In the genomic region with DNA sequence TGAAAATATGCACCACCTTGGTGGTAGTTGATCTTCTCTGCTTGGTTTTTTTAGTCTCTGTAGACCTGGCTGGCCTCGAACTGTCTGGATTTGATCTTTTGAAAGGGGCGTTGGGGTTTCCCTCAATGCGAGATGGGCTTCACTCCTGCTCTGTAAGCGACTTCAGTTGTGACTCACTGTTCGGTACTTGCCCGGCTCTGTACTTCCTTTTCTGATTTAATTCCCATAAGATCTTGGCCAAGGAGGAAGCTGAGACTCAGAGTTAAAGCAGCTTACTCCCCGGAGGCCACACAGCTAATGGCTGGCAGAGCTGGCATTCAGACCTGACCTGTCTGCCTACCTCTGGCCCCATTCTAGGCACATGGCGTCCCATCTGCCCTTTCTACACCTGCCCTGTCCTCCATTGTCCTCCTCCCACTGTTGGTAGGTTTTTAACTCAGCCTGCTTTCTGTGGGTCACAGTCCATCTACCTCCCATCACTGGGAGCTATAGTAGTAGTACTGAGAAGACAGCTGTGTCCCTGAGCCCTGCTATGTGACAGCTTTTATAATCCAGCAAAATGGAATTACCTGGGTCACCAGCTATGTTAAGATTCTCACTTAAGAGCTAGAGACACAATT, we compare ENCODE assay signal across 26 mouse cellular contexts. TPM values are rescaled to one million over a fixed set of nuclear protein-coding genes. Genes with fewer than 3 reads are reported as not detected.
DNase-seq lines count a peak whose midpoint lies in the region; ATAC-seq and TF ChIP-seq lines count a peak whose summit lies in the region.
"Had no signal": no experiment of that assay in that cellular context is flagged by ENCODE, and none has a peak within 500 bp of the region (broad histone marks: within the 10 kb centered on the region; RNA-seq: fewer than 3 reads in every experiment).

No protein-coding gene starts in this region.

- H3K79me2 ChIP-seq in MEL (ENCODE audit: control insufficient read depth, insufficient read depth, low read length, poor library complexity): no peaks in the 10 kb centered on the region

- no peaks in the 10 kb centered on the region for H3K36me3 ChIP-seq in kidney, postnatal 0 days (ENCODE audit: insufficient read depth, low read length)
- H3K36me3 ChIP-seq in kidney, embryonic 15.5 days: no peaks in the 10 kb centered on the region
- no peaks in the 10 kb centered on the region for H3K36me3 ChIP-seq in MEL (ENCODE audit: control insufficient read depth in 1 of 2, insufficient read depth in 2 of 2, low read length in 2 of 2)
- no peaks in the 10 kb centered on the region for H3K36me3 ChIP-seq in stomach, postnatal 0 days (ENCODE audit: control insufficient read depth, insufficient read depth, low read length)
- H3K36me3 ChIP-seq: embryonic facial prominence, embryonic 12.5 days; G1E; hindbrain, embryonic 10.5 days; stomach, embryonic 15.5 days had no signal

- H3K4me2 ChIP-seq in kidney, postnatal 0 days (ENCODE audit: low read length): no peak overlapping the region
- H3K4me2 ChIP-seq in kidney, embryonic 15.5 days: no peak overlapping the region
- no peak overlapping the region for H3K4me2 ChIP-seq in stomach, postnatal 0 days (replicated peaks; ENCODE audit: low read depth)
- H3K4me2 ChIP-seq: embryonic facial prominence, embryonic 12.5 days; lung, embryonic 14.5 days; stomach, embryonic 15.5 days had no signal

- H3K9me3 ChIP-seq in kidney, postnatal 0 days (replicated peaks; ENCODE audit: low read length): no peaks in the 10 kb centered on the region
- no peaks in the 10 kb centered on the region for H3K9me3 ChIP-seq in kidney, embryonic 15.5 days (replicated peaks)
- H3K9me3 ChIP-seq in MEL (replicated peaks; ENCODE audit: insufficient read depth, low read length): no peaks in the 10 kb centered on the region
- no peaks in the 10 kb centered on the region for H3K9me3 ChIP-seq in stomach, postnatal 0 days (ENCODE audit: control insufficient read depth, low read length)
- H3K9me3 ChIP-seq: embryonic facial prominence, embryonic 12.5 days; G1E; hindbrain, embryonic 10.5 days; stomach, embryonic 15.5 days had no signal

- intact Hi-C loops in heart, postnatal 14 days (cut with DNase I): no loop called here

- no peak overlapping the region for H3K9ac ChIP-seq in kidney, postnatal 0 days (ENCODE audit: low read depth, low read length)
- no peak overlapping the region for H3K9ac ChIP-seq in kidney, embryonic 15.5 days
- no peak overlapping the region for H3K9ac ChIP-seq in MEL (ENCODE audit: control insufficient read depth, low read depth, low read length, poor library complexity, severe bottlenecking)
- H3K9ac ChIP-seq in stomach, postnatal 0 days (ENCODE audit: low read length): no peak overlapping the region
- H3K9ac ChIP-seq: embryonic facial prominence, embryonic 12.5 days; lung, embryonic 14.5 days; stomach, embryonic 15.5 days had no signal

- H3K4me3 ChIP-seq in kidney, postnatal 0 days (replicated peaks; ENCODE audit: low read depth, low read length): no peak overlapping the region
- H3K4me3 ChIP-seq in kidney, embryonic 15.5 days (replicated peaks): no peak overlapping the region
- H3K4me3 ChIP-seq in MEL (ENCODE audit: control insufficient read depth in 1 of 2, insufficient read depth in 1 of 2, low read depth in 2 of 2, low read length in 2 of 2): no peak overlapping the region
- no peak overlapping the region for H3K4me3 ChIP-seq in stomach, postnatal 0 days (ENCODE audit: low read depth, low read length)
- H3K4me3 ChIP-seq: embryonic facial prominence, embryonic 12.5 days; erythroblast, embryonic 14.5 days; hindbrain, embryonic 10.5 days; left cerebral cortex, adult 2 months; stomach, embryonic 15.5 days had no signal

- no peaks in the 10 kb centered on the region for H3K4me1 ChIP-seq in kidney, postnatal 0 days (replicated peaks; ENCODE audit: insufficient read depth, low read length)
- no peaks in the 10 kb centered on the region for H3K4me1 ChIP-seq in kidney, embryonic 15.5 days
- no peaks in the 10 kb centered on the region for H3K4me1 ChIP-seq in MEL (ENCODE audit: control insufficient read depth in 1 of 2, insufficient read depth in 2 of 2, low read length in 2 of 2)
- H3K4me1 ChIP-seq in stomach, postnatal 0 days (replicated peaks; ENCODE audit: control insufficient read depth, insufficient read depth): no peaks in the 10 kb centered on the region
- H3K4me1 ChIP-seq: embryonic facial prominence, embryonic 12.5 days had no signal

- TF ChIP-seq POLR2A in MEL (IDR thresholded peaks at IDR 0.05; ENCODE audit: control insufficient read depth in 1 of 2, insufficient read depth in 1 of 2, low read depth in 1 of 2, low read length in 2 of 2, poor library complexity in 1 of 2): no peak

- TF ChIP-seq RAD21 in MEL (IDR thresholded peaks at IDR 0.05; ENCODE audit: low read depth, low read length): no peak

- H3K27ac ChIP-seq in kidney, postnatal 0 days: no peak overlapping the region
- H3K27ac ChIP-seq in kidney, embryonic 15.5 days: no peak overlapping the region
- no peak overlapping the region for H3K27ac ChIP-seq in MEL (ENCODE audit: control insufficient read depth, low read depth, low read length)
- H3K27ac ChIP-seq in stomach, postnatal 0 days (replicated peaks): no peak overlapping the region
- H3K27ac ChIP-seq: embryonic facial prominence, embryonic 12.5 days; hindbrain, embryonic 10.5 days; hindbrain, postnatal 0 days; left cerebral cortex, adult 2 months; stomach, embryonic 15.5 days had no signal

- TF ChIP-seq EP300 in MEL (IDR thresholded peaks at IDR 0.05; ENCODE audit: low read depth in 1 of 2, low read length in 2 of 2): no peak
- TF ChIP-seq EP300 in stomach, postnatal 0 days (optimal IDR thresholded peaks at IDR 0.05): no peak

- H3K27me3 ChIP-seq in kidney, postnatal 0 days (ENCODE audit: insufficient read depth, low read length): peaks cover 1% of the 10 kb centered on the region; the same call in 1 of the 2 replicates
- peaks cover 15% of the 10 kb centered on the region for H3K27me3 ChIP-seq in kidney, embryonic 15.5 days
- H3K27me3 ChIP-seq in MEL (ENCODE audit: control insufficient read depth in 1 of 2, insufficient read depth in 2 of 2, low read length in 2 of 2): peaks cover 5 to 21% of the 10 kb centered on the region in 2 experiments
- H3K27me3 ChIP-seq in stomach, postnatal 0 days (ENCODE audit: control insufficient read depth, insufficient read depth, low read length): no peaks in the 10 kb centered on the region

- 78% methylated on average over 8 of the region's 8 CpGs for WGBS in kidney, postnatal 0 days
- 87% methylated on average over 8 of the region's 8 CpGs for WGBS in kidney, embryonic 15.5 days
- WGBS in stomach, postnatal 0 days: 64% methylated on average over 8 of the region's 8 CpGs

- DNase-seq in kidney, postnatal 0 days (ENCODE audit: low spot score): no peak
- peak; percentile 52 for DNase-seq in MEL (ENCODE audit: low read depth, low spot score)
- DNase-seq in stomach, postnatal 0 days (ENCODE audit: low spot score): no peak
- DNase-seq in left cerebral cortex, adult 18-20 months (ENCODE audit: low spot score in 2 of 2): no peak
- DNase-seq in heart, postnatal 14 days: no peak
- DNase-seq: adrenal gland, postnatal 36 days; cerebellum, adult 2 months; gastrocnemius, postnatal 25 days; left cerebral cortex, postnatal 4 days; liver; lung, embryonic 14.5 days; lung, postnatal 4 days; midbrain, embryonic 14.5 days; right cerebral cortex, postnatal 25 days had no signal

- ATAC-seq in kidney, postnatal 0 days (replicated peaks; ENCODE audit: low FRiP score, low read depth): peak; percentile 40; the same call in 1 of the 2 replicates
- no peak for ATAC-seq in kidney, embryonic 15.5 days (replicated peaks; ENCODE audit: low FRiP score)
- peak; percentile 67 for ATAC-seq in granulocyte monocyte progenitor cell, adult 5-6 weeks (replicated peaks; ENCODE audit: poor library complexity, severe bottlenecking)
- peak; percentile 50 for ATAC-seq in stomach, postnatal 0 days (ENCODE audit: low FRiP score, low TSS enrichment)
- ATAC-seq: CD4-positive, CD25-positive, alpha-beta regulatory T cell, adult 4 months; forebrain, embryonic 16.5 days; hindbrain, postnatal 0 days; intestine, postnatal 0 days had no signal

- TF ChIP-seq CTCF in kidney, postnatal 0 days (IDR thresholded peaks at IDR 0.05; ENCODE audit: low read depth): no peak
- TF ChIP-seq CTCF in MEL (IDR thresholded peaks at IDR 0.05 in 2 of 3, conservative IDR thresholded peaks at IDR 0.05 in 1 of 3; ENCODE audit: control insufficient read depth in 1 of 3, insufficient read depth in 1 of 3, low read depth in 2 of 3, low read length in 3 of 3, poor library complexity in 1 of 3, severe bottlenecking in 1 of 3): no peak
- no peak for TF ChIP-seq CTCF in stomach, postnatal 0 days (IDR thresholded peaks at IDR 0.05; ENCODE audit: low read depth)

TF ChIP-seq in MEL, 35 proteins besides CTCF, POLR2A, EP300 and RAD21 (continues in another document):
- TF ChIP-seq ELF1 (IDR thresholded peaks at IDR 0.05; ENCODE audit: low read depth, low read length): no peak
- no peak for TF ChIP-seq UBTF (IDR thresholded peaks at IDR 0.05; ENCODE audit: borderline replicate concordance, insufficient read depth, low read depth, low read length)

RNA-seq across cellular contexts. Expression of gene Phf21a, which starts 27.5 kb away (rescaled TPM):
- 18.6 and 19.4 TPM in 2 replicates for polyA plus RNA-seq in kidney, postnatal 0 days (2015; fragmentation: Nextera tagmentation; extraction: Ambion mirVana)
- 28.7 and 32.3 TPM in 2 replicates for polyA plus RNA-seq in kidney, embryonic 15.5 days (2015; fragmentation: Nextera tagmentation; extraction: Ambion mirVana)
- total RNA-seq in MEL (2012; rRNA removed): 4.7 and 5.1 TPM in 2 replicates
- 100 to 1,000 TPM in 1 of 2 experiments, 10 to 100 TPM in 1; 15.6 to 245 TPM for polyA plus RNA-seq in MEL (2012; ENCODE audit: insufficient read depth in 1 of 2, insufficient read length in 2 of 2, low read depth in 1 of 2, low replicate concordance in 2 of 2, missing spikeins in 1 of 2)
- 28.5 and 69.2 TPM in 2 replicates for total RNA-seq in granulocyte monocyte progenitor cell, adult 5-6 weeks (2014; fragmentation: Nextera tagmentation)
- total RNA-seq in granulocyte monocyte progenitor cell, adult 5-6 weeks (2017): 25.9 and 33.4 TPM in 2 replicates
- polyA plus RNA-seq in stomach, postnatal 0 days (2015; fragmentation: Nextera tagmentation; extraction: Ambion mirVana): 7.2 and 7.3 TPM in 2 replicates
- 100 to 1,000 TPM; 121 to 130 TPM for total RNA-seq in left cerebral cortex, adult 18-20 months (2021)
- total RNA-seq in heart, postnatal 14 days (2021): 10 to 100 TPM; 32.6 to 33.6 TPM

RNA-seq across cellular contexts. Expression of gene Creb3l1, which starts 41.1 kb away (rescaled TPM):
- 8.7 and 9.3 TPM in 2 replicates for polyA plus RNA-seq in kidney, postnatal 0 days (2015; fragmentation: Nextera tagmentation; extraction: Ambion mirVana)
- polyA plus RNA-seq in kidney, embryonic 15.5 days (2015; fragmentation: Nextera tagmentation; extraction: Ambion mirVana): 14.0 and 14.9 TPM in 2 replicates
- 0.12 and 0.16 TPM in 2 replicates for total RNA-seq in MEL (2012; rRNA removed)
- 1 to 10 TPM in 1 of 2 experiments, not detected in 1; 9.1 TPM for polyA plus RNA-seq in MEL (2012; ENCODE audit: insufficient read depth in 1 of 2, insufficient read length in 2 of 2, low read depth in 1 of 2, low replicate concordance in 2 of 2, missing spikeins in 1 of 2)
- 1.1 and 2.2 TPM in 2 replicates for total RNA-seq in granulocyte monocyte progenitor cell, adult 5-6 weeks (2014; fragmentation: Nextera tagmentation)
- 0.69 TPM in 1 of 2 replicates, not detected in the other for total RNA-seq in granulocyte monocyte progenitor cell, adult 5-6 weeks (2017)
- 13.2 and 15.6 TPM in 2 replicates for polyA plus RNA-seq in stomach, postnatal 0 days (2015; fragmentation: Nextera tagmentation; extraction: Ambion mirVana)
- 1 to 10 TPM; 2.3 to 2.6 TPM for total RNA-seq in left cerebral cortex, adult 18-20 months (2021)
- 1 to 10 TPM; 8.0 to 8.5 TPM for total RNA-seq in heart, postnatal 14 days (2021)
